Mouse (Mus musculus): Measurements from ENCODE around the gene Jazf1.

The Jazf1 gene

GRCm38 (mm10) chr6:53067989-53068874, at the start of gene Jazf1:
Jazf1 (minus strand) TSS chr6:53068631.
- in situ Hi-C loops (cut with MboI; ENCODE audit: unreplicated experiment in 2 of 2): no loop called here

GRCm38 (mm10) chr6:53117855-53118254, 49.4 kb upstream of the Jazf1 start:
- in situ Hi-C loops (cut with MboI; ENCODE audit: unreplicated experiment in 2 of 2): no loop called here

- in situ Hi-C loops (cut with MboI; ENCODE audit: unreplicated experiment in 2 of 2): no loop called here
Measured at GRCm38 (mm10) chr6:53086879-53087278, 18.4 kb upstream of the Jazf1 start.

GRCm38 (mm10) chr6:53081241-53081640, 12.8 kb upstream of the Jazf1 start:
- in situ Hi-C loops (cut with MboI; ENCODE audit: unreplicated experiment in 2 of 2): no loop called here

GRCm38 (mm10) chr6:53078671-53079070, 10.2 kb upstream of the Jazf1 start:
- in situ Hi-C loops (cut with MboI; ENCODE audit: unreplicated experiment in 2 of 2): no loop called here

GRCm38 (mm10) chr6:53071732-53072131, 3.3 kb upstream of the Jazf1 start:
- in situ Hi-C loops (cut with MboI; ENCODE audit: unreplicated experiment in 2 of 2): no loop called here

- in situ Hi-C loops (cut with MboI; ENCODE audit: unreplicated experiment in 2 of 2): no loop called here
Measured at GRCm38 (mm10) chr6:53069976-53070575, 1.6 kb upstream of the Jazf1 start.

- in situ Hi-C loops (cut with MboI; ENCODE audit: unreplicated experiment in 2 of 2): no loop called here
Measured at GRCm38 (mm10) chr6:53068875-53069178, 396 bp upstream of the Jazf1 start.

- in situ Hi-C loops (cut with MboI; ENCODE audit: unreplicated experiment in 2 of 2): no loop called here
Measured at GRCm38 (mm10) chr6:53067446-53067988, 914 bp downstream of the Jazf1 start.

GRCm38 (mm10) chr6:53066978-53067377, 1.5 kb downstream of the Jazf1 start:
- in situ Hi-C loops (cut with MboI; ENCODE audit: unreplicated experiment in 2 of 2): no loop called here

- in situ Hi-C loops (cut with MboI; ENCODE audit: unreplicated experiment in 2 of 2): no loop called here
Measured at GRCm38 (mm10) chr6:53064070-53064469, 4.4 kb downstream of the Jazf1 start.

- in situ Hi-C loops (cut with MboI; ENCODE audit: unreplicated experiment in 2 of 2): no loop called here
Measured at GRCm38 (mm10) chr6:53054909-53055308, 13.5 kb downstream of the Jazf1 start.

- in situ Hi-C loops (cut with MboI; ENCODE audit: unreplicated experiment in 2 of 2): no loop called here
Measured at GRCm38 (mm10) chr6:53045501-53045900, 22.9 kb downstream of the Jazf1 start.

- in situ Hi-C loops (cut with MboI; ENCODE audit: unreplicated experiment in 2 of 2): no loop called here
Measured at GRCm38 (mm10) chr6:53038176-53038575, 30.3 kb downstream of the Jazf1 start.

GRCm38 (mm10) chr6:53034362-53035011, 33.9 kb downstream of the Jazf1 start:
- in situ Hi-C loops (cut with MboI; ENCODE audit: unreplicated experiment in 2 of 2): no loop called here

GRCm38 (mm10) chr6:53032730-53033484, 35.5 kb downstream of the Jazf1 start:
- in situ Hi-C loops (cut with MboI; ENCODE audit: unreplicated experiment in 2 of 2): no loop called here

GRCm38 (mm10) chr6:53022069-53022468, 46.4 kb downstream of the Jazf1 start:
- in situ Hi-C loops (cut with MboI; ENCODE audit: unreplicated experiment in 2 of 2): no loop called here

GRCm38 (mm10) chr6:53021081-53021480, 47.4 kb downstream of the Jazf1 start:
- in situ Hi-C loops (cut with MboI; ENCODE audit: unreplicated experiment in 2 of 2): no loop called here

- in situ Hi-C loops (cut with MboI; ENCODE audit: unreplicated experiment in 2 of 2): no loop called here
Measured at GRCm38 (mm10) chr6:53017357-53018205, 50.9 kb downstream of the Jazf1 start.
